Mouse (Mus musculus) spleen, postnatal 10 days (tissue): ENCODE measurements around the gene Zswim1.
"Not testable (repeated sequence)": the region's sequence is repeated elsewhere in the genome, so short reads cannot be mapped to it uniquely, and the experiment has no call there.

Experiments used
- DNase-seq, 2 experiments: peaks; one replicate each; pipeline ENCODE4 v3.0.0; 2021 to 2022; ENCODE audit warnings: low spot score in 2 of 2

Zswim1 gene

DNA sequence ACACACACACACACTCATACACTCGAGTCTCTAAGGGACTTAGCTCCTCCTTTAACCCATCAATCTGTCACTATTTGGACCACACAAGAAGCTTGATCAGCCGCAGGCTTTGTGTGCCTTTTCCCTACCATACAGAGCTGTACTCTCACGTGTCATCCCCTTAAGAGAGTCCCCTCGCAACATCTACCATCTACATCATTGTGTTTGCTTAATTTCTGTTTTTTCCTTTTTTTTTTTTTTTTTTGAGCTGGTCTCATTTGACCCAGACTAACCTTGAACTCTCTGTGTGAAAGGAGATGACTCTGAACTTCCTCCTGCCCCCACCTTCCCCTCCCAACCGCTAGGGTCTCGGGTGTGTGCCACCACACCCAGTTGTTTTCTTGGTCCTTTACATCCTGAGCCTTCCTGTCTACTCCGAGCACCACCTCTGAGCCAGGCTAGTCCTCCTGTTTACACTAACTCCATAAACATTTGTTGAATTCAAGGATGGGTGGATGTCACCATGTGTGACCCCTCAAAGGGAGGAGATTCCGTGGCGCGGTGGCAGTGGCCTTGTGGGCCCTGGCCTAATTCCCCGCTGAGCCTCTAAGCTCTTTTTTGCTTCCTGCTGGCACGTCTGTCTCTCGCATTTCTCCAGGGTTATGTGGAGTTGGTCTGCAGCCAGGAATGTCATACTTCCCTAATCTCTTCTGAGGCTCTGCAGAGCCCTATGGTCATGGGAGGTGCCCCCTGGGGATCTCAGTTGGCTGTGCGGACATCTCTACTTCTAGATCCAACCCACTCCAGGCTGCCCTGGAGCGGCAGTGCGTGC lies 44.5 kb downstream of the Zswim1 start:
- DNase-seq: no peak

DNA sequence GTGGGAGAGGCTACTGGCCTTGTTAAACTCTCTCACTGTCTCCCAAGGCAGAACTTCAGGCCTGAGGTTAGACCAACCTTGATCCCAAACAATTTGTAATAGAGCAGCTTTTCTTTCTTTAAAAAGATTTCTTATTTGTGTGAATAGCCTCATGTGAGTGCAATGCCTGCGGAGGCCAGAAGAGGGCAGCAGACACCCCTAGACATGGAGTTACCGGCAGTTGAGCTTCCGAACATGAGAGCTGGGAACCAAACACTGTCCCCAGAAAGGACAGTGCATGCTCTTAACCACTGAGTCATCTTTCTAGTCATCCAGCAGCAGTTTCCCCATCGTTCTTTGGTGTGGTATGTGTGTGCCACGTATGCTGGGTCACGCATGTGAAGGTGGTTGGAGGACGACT lies 45.1 kb downstream of the Zswim1 start:
- peak in 1 of 2 experiments; percentile 50 for DNase-seq

DNA sequence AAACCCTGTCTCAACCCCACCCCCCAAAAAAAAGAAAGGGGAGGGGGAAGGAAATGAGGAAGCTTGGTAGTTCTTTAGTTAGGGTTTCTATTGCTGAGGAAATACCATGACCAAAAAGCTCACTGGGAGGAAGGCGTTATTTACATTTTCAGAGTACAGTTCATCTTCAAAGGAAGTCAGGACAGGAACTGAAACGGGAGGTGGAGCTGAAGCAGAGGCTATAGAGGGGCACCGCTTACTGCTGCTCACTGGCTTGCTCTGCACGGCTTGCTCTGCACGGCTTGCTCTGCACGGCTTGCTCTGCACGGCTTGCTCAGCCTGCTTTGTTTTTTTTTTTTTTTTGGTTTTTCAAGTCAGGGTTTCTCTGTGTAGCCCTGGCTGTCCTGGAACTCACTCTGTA lies 46.0 kb downstream of the Zswim1 start:
- peak in 1 of 2 experiments; percentile 67 for DNase-seq

GRCm38 (mm10) chr2:164871602-164872303 lies 49.3 kb downstream of the Zswim1 start:
- no peak for DNase-seq

DNA sequence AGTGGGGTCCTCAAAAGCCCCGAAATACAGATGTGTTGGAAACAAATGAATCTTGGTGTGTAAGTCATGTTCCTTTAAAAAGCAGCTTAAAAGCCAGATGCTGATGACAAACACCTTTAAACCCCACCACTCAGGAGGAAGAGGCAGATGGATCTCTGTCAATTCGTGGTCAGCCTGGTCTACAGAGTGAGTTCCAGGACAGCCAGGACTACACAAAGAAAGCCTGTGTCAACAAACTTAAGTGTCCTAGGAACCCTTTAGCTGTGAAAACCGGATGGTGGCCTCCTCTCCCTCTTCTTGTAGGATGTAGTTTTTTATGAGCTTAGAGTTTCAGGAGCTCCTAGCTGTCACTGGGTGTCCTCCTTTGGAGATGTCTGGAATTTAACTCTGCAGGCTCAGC lies 51.1 kb downstream of the Zswim1 start:
- DNase-seq: no peak

GRCm38 (mm10) chr2:164874239-164874769 lies 51.8 kb downstream of the Zswim1 start:
- no peak for DNase-seq

DNA sequence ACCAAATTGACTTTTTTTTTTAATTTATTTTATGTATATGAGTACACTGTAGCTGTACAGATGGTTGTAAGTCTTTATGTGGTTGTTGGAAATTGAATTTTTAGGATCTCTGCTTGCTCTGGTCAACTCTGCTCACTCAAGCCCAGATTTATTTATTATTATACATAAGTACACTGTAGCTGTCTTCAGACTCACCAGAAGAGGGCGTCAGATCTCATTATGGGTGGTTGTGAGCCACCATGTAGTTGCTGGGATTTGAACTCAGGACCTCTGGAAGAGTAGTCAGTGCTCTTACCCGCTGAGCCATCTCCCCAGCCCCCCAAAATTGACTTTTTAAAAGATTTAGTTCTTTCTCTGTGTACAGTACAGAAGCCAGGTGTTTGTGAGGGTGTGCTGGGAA lies 53.2 kb downstream of the Zswim1 start:
- not testable (repeated sequence) for DNase-seq
